Mouse (Mus musculus) brain, embryonic 14.5 days (tissue): ENCODE measurements around the gene Prpf4.

Experiments used
- CTCF ChIP-seq: fragments of 200-500 bp; IDR thresholded peaks from 2 replicates; pipeline ENCODE4 v1.5.1; 2012; ENCODE audit warnings: inconsistent platforms, mild to moderate bottlenecking, moderate library complexity, borderline replicate concordance; ENCODE audit not compliant: insufficient read depth, insufficient read length; ENCODE audit errors: extremely low read depth
- POLR2A ChIP-seq: fragments of 200-500 bp; IDR thresholded peaks from 2 replicates; pipeline ENCODE4 v1.6.1; 2012; ENCODE audit warnings: mild to moderate bottlenecking, inconsistent platforms, borderline replicate concordance; ENCODE audit not compliant: poor library complexity, insufficient read depth, insufficient read length, severe bottlenecking; ENCODE audit errors: extremely low read depth

DNA sequence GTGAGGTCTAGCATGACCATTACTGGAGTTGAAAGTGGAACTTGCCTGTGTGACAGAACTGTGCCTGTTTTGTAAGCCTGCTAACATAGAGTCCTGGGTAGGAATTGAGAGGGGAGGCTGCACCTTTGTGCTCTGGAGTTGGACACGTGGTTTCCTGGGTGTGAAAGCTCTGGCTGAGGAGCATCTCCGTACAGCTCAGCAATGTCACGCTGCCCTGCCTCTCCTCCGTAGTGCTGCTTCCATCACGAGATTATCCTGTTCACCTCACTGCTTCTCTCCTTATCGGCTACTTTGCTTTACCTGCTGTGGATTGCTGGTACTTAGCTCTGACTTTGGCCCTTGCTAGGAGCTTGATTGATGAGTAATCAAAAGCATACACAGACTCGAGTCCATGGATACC, 24.8 kb upstream of the Prpf4 start:
- TF ChIP-seq CTCF (no peak), POLR2A (no peak)
